Mouse (Mus musculus) fat pad, adult 2 months (tissue): ENCODE data around the gene Igf1.

Source experiments
- DNase-seq: peaks from one replicate; pipeline ENCODE4 v3.0.0-alpha.2; 2011; ENCODE audit warnings: low read depth, low spot score; ENCODE audit errors: extremely low read depth

The Igf1 gene

DNA sequence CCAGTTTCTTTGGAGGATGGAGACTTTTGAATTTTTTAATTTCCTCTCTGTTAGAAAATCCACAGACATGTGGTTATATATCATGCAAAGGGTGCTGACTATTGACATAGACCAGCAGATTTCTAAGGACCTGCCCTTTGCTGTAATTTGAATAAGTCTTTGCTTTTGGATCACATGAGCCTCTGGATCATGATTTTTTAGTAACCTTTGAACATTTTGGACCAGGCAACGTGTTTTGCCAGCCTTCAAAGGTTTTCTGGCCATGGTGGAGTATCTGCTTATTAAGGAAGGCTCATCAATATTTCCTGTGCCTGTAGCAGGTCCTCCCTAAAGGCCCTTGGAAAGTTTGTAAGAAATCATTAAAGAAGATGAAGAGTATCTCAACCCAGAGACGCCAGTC, 37.3 kb downstream of the Igf1 start:
- no peak for DNase-seq

DNA sequence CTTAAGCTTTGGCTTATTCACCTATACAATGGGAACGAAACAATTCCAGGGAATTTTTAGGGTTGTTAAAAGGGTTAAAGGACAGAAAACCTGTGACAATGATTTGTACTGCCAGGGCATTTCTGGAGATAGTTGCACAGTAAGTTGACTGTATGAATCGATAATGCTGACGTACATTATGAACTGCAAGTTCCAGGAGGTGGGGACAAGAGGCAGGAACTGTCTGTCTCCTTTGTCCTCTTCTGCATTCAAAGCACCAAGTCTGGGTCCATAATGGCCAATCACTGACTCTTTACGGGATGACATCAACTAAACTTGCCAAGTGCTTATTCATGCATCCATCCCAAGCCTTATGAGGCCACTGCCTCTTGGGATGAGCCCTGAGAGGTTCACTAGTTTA, 39.3 kb downstream of the Igf1 start:
- DNase-seq, result no peak

DNA sequence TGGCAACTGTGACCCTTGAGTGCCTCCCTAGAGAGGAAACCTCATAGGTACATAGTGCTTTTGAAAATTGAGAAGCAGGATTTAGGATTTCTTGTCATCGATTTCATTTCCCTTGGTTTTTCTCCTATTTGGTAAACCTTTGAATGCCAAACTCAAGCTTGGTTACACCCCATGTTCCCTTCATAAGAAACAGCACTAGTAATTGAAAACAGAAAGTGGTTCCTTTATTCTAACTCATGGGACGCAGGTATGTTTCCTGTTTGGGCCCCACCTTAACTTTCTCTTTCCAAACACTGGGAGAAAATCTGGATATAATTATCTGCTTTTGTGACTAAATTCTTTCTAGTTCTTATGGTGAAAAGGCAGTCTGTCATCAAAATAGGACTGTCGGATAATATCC, 40.8 kb downstream of the Igf1 start:
- no peak for DNase-seq

DNA sequence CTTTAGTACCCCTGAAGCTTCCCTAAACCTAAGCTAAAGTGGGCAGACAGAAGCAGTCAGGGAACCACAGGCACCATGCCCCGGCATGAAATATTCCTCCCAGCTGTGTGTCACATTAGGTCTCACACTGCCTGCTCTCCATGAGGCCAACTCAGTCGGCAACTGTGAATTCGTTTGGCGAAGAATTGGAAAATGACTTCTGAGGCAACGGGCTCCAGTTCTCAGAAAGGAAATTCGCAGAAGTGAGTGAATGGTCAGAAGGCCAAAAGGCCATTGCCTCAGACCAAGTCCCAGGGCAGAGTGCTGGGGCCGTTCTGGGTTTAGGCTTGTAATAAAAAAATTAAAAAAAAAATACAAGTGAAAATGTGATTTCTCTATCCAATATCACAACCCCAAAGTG, 43.9 kb downstream of the Igf1 start:
- no peak for DNase-seq

DNA sequence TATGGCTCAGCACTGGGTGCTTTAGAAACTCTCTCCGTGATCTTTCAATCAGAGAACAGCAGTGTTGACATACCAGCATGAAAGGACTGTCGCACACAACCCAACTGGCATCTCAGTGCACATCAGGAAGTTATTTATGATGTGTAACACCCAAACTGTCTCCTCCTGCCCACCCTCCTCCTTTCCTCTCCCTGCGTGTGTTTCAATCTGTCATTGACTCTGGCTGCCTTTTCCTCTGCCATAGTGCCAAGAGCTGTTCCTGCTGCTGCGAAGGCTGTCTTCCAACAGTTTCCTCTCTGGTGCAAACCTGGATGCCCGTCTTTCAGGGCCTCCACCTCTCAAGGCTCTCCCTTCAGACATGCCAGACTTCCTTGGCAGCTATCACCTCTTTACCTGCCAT, 46.3 kb downstream of the Igf1 start:
- no peak for DNase-seq

DNA sequence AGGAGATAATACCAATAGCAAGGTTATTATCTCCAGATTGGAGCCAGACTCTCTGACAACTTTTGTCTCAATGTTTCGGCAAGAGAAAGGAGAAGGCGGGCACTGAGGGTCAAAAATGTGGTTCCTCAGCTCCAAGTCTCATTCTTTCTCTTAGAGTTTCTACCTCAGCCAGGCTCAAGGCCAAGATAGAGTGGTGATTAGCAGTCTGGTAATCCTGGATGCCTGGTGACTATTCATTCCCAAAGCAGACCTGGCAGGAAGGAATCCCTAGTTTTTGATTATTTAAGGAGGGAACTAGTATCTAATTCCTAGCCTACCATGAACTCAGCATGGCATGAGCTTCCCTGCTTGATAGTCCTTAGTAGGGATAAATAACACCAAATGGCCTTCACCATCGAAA, 47.0 kb downstream of the Igf1 start:
- DNase-seq, result no peak

DNA sequence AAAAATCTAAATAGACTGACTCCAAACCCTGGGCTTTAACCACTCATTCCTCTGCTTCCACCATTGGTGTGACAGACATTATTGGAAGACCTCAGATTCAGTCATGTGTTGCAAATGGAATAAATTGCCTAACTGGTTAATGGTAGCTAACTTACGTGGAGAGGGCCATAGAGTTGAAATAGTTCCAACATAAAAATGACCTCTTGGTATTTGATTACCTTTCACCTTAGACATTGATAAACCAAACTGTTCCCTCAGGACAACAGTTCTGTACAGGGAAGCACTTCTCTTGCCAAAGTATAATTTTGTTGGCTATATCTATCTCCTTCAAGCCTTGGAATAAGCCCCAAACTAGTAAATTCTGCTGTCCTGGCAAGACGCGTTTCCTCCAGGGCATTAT, 48.1 kb downstream of the Igf1 start:
- no peak for DNase-seq

DNA sequence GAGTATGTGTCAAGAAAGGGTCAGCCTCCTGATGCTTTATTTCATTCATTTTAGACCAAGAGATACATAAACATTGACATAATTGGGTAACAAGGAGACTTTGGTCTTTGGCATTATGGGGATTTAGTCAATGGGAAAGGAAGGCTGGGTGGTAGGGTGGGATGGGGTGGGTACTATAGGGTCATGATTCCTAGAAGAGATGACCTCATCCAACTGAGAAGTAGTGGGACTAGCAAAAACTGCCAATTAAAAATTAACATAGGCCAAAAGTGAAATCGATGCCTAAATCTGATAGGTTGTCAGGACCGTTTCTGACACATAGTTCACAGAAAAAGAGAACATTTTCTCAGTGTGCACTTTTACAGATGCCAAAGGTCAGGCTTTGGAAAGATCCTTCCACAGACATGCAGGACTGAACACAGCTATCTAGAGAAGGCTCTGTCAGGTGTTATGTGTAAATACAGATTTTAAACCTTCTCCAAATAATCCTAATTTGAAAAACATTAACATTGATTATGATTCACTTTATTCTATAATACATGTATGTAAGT, 48.8 kb downstream of the Igf1 start:
- no peak for DNase-seq

DNA sequence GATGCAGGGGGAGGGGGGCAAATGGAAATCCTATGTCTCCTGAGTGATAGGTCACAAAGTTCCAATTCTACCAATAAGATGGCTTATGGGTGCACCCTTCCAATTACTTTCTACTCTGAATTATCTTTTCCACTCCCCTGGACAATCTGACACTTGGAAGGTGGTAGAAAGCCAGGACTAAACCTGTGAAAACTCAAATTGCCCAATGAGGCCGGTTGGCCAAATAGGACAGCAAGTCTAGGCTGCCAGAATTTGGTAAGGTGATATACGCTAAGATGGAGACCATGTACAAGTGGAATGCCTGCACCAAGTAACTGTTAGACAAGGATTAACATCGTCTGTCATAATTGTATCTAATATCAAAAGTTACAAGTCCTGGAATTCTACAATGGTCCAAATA, 55.8 kb downstream of the Igf1 start:
- DNase-seq, result no peak

DNA sequence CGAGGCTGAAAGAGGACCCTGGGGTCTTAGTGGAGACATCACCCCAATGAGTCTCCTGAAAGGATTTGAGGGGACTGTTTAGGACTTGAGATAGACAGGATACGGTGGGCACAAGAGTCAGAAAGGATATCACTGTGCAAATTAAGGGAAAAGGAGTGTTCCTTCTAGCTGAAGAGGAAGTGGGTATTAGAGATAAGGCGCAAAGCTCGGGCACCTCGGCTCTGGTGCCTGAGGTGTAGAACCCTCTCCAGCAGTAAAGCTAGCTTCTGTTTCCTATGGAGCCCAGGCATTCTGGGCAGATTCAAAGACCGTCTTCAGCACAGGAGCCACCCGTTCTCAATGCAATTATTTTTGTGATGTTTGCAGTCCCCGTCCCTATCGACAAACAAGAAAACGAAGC, 56.9 kb downstream of the Igf1 start:
- DNase-seq, result no peak

DNA sequence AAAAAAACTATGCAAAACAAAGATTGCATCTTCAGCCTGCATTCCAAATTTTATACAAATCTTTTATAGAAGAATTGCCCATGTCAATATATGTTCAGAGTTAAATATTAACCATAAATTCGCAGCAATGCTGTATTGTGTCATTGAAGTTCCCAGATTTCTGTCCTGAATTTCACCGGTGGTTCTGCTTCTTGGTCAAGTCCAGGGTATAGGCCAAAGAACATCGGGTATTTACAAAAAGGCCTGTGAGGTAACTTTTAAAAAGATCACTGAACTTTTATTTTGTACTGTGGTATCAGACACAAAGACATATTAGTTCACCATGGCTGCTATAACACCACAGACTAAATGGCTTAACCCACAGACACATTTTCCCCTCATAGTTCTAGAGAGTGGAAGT, 57.7 kb downstream of the Igf1 start:
- DNase-seq, result no peak

DNA sequence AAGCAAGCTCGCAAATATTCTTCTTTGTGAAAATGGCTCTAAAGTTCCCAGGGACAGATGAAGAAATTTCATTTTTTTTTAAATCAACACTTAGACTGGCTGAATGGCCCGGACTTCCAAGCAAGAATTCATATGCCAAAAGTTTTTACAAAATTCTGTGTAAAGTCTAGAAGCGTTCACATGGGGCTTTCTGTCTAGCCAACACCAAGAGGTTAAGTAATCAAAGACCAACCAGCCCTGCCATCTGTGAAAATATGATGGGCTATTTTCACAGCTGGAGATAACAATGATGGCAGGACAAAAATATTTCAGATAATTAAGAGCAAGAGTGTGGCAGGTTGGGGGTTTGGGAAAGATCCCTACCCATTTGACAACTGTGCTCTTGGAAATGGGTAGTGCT, 64.2 kb downstream of the Igf1 start:
- no peak for DNase-seq

DNA sequence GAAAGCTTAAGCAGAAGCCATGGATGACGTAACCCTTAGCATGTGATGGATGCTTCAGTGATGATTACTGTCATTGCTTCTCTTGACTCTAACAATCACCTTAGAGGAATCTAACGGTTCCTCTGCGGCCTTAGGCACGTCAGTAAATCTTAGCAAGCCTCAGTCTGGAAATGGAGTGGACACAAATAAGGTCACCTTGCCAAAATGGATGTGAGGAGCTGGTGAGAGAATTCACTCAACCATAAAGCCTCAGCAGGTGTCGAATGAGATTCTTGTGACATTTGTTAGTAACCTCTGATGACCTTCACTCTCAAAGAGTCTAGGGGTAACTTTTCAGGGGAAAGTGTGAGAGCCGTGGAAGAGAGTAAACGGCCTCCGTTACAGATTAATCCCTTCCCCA, 68.5 kb downstream of the Igf1 start:
- no peak for DNase-seq

DNA sequence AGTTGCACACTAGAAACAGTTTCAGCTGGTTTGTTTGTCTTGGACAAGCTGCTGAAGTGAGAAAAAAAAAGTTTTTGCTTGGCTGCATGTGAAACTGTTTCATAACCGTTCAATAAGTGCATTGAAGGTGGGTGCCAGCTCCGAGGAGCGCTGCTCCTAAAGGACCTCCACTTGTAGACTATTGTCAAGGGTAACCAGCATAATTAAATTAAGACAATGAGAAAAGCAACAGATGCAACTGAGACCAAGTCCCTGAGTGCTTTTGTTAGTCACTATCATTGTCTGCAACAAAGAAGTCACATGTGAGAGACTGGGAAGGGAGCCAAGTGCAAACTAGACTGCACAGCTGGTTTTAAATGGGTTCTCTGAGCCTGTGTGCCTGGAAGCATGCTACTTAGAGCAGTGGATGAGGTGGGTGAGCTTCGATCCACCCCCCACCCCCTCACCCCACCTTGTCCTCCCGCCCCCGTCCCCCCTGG, 69.1 kb downstream of the Igf1 start:
- DNase-seq, result peak; percentile 4

DNA sequence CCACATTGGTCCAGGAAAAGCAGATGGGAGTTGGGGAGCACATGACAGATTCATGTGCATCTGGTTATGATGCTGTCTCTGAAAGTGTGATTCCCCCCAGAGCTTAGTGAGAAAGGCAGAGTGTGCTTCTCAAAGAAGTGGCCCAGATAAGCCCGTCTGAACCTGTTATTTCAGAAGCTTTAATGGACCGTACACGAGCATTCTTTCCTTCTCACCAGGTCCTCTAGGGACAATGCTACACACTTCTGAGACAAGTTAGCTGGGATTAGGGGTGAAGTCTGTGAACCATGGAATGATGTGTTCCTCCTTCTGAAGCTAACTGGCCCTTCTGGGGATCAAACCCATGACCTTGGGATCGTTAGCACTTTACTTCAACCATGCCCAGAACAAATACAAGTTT, 90.1 kb downstream of the Igf1 start:
- no peak for DNase-seq

DNA sequence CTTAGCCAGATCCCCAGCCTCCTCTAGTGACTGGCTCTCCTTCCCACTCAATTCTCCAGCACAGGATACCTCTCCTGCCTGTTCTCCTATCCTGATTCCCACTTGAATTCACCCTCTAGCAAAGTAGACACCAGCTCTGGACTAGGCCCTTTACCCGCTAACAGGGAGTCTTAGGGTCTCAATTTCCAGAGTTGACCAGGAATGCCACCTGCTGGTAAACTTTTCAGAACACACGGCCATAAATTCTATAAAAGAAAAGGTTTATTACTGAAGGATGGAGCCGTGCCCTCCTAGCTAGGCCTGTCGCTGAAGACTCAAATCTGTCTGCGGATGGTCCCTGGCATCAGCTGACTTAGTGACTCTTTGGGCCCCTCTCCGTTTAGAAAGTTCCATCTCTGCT, 113.5 kb downstream of the Igf1 start:
- DNase-seq, result no peak

DNA sequence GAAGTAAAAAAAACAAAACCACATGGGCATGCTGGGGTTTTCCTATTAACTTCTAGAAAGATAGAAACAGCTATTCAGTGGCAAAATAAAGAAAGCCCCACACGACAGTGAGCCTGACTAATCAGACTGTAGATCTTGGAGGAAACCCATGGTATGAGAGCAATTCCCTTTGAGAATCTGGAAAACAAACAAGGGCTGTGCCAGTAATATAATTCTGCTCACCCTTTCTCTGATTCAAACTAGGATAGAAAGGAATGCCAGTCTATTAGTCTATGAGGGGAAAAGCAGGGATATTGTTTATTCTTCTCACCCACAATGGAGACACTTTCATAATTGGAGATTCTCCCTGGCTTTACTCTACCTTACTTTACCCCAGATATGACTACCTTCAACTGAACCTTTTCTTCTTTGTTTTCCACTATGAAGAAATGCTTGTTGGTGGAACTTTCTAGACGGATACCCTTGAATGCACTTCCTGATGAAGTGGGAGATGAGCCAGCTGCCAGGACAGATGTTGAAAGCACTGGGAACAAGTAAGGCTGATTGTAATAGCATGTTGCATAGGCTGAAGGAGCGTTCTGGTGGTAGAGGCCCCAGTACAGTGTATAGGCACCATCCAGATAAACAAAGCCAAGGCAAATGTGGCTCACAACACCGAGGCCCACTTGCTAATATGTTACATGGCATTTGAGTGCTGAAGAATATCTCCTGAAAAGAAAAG, 116.0 kb downstream of the Igf1 start:
- no peak for DNase-seq

DNA sequence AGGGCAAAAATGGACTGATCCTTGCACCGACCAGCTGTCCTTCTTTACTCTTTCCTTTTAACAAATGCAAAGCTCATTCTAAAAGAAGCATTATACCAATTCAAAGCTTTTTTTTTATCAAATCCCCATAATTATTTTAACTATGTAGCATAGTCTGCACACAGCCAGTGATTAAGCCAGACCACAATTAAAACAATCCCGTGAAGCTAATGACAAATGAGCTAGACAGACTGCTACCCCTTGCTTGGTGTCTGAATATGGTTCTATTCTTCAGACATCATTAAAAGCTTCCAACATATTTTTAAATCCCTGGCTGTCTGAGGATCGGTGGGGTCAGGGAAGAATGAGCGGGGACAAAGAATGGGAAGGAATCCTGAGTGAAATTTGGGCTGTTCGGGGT, 127.3 kb downstream of the Igf1 start:
- no peak for DNase-seq

DNA sequence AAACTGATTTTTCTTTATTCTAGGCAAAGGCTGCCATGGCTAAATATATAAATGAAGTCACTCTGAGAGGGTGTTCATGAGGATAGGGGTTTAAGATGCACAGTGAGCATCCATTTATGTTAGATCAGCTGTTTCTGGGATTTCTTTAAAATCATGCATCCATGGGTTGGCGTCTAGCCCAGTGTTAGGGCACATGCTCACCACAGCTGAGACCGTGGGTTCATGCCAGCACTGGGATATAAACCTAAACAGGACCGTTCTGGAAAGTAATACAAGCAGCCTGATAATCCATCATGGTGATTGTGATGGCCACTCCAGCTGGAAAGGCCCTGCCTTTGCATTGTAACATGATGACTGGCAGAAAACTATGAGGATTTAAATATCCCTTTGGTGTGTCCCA, 128.1 kb downstream of the Igf1 start:
- no peak for DNase-seq
